12 mouse cellular contexts compared by ENCODE assay signal in genomic region chr7:131644051-131644450, GRCm38 (mm10).
DNase-seq lines count a peak whose midpoint lies in the region; ATAC-seq lines count a peak whose summit lies in the region.
"Had no signal": no experiment of that assay in that cellular context is flagged by ENCODE, and none has a peak within 500 bp of the region (broad histone marks: within the 10 kb centered on the region; RNA-seq: fewer than 3 reads in every experiment).

No protein-coding gene starts in this region.

- H3K4me2 ChIP-seq in heart, embryonic 13.5 days, result peak overlapping the region; percentile 38
- peak overlapping the region; percentile 43 for H3K4me2 ChIP-seq in hindbrain, embryonic 13.5 days
- H3K4me2 ChIP-seq in midbrain, embryonic 15.5 days, result peak overlapping the region; percentile 42
- H3K4me2 ChIP-seq: embryonic facial prominence, embryonic 15.5 days; heart, embryonic 15.5 days had no signal

- H3K9me3 ChIP-seq in heart, embryonic 13.5 days, result no peaks in the 10 kb centered on the region
- H3K9me3 ChIP-seq in embryonic facial prominence, embryonic 10.5 days, result no peaks in the 10 kb centered on the region
- no peaks in the 10 kb centered on the region for H3K9me3 ChIP-seq in hindbrain, embryonic 13.5 days
- no peaks in the 10 kb centered on the region for H3K9me3 ChIP-seq in midbrain, embryonic 15.5 days
- H3K9me3 ChIP-seq: embryonic facial prominence, embryonic 15.5 days; heart, embryonic 15.5 days had no signal

- H3K4me1 ChIP-seq in heart, embryonic 13.5 days, result 0 out of 2 replicates have a peak, but pooled peaks cover 2% of the 10 kb centered on the region
- peaks cover 47% of the 10 kb centered on the region for H3K4me1 ChIP-seq in embryonic facial prominence, embryonic 10.5 days
- peaks cover 22% of the 10 kb centered on the region for H3K4me1 ChIP-seq in hindbrain, embryonic 13.5 days (replicated peaks)
- H3K4me1 ChIP-seq in midbrain, embryonic 15.5 days, result peaks cover 15% of the 10 kb centered on the region
- H3K4me1 ChIP-seq: heart, embryonic 15.5 days had no signal

- WGBS in heart, embryonic 13.5 days, result 3% methylated on average over 16 of the region's 16 CpGs
- under 1% methylated on average over 16 of the region's 16 CpGs for WGBS in embryonic facial prominence, embryonic 10.5 days
- WGBS in hindbrain, embryonic 13.5 days, result under 1% methylated on average over 16 of the region's 16 CpGs
- 1% methylated on average over 16 of the region's 16 CpGs for WGBS in midbrain, embryonic 15.5 days

- H3K27ac ChIP-seq in heart, embryonic 13.5 days (replicated peaks), result no peak overlapping the region
- H3K27ac ChIP-seq in embryonic facial prominence, embryonic 10.5 days (replicated peaks), result no peak overlapping the region
- H3K27ac ChIP-seq in hindbrain, embryonic 13.5 days, result no peak overlapping the region
- no peak overlapping the region for H3K27ac ChIP-seq in midbrain, embryonic 15.5 days
- H3K27ac ChIP-seq: embryonic facial prominence, embryonic 15.5 days; heart, embryonic 15.5 days had no signal

- H3K27me3 ChIP-seq in heart, embryonic 13.5 days (replicated peaks), result peaks cover 79% of the 10 kb centered on the region
- peaks cover 86% of the 10 kb centered on the region for H3K27me3 ChIP-seq in embryonic facial prominence, embryonic 10.5 days (replicated peaks; ENCODE audit: low read depth, poor library complexity, severe bottlenecking)
- H3K27me3 ChIP-seq in hindbrain, embryonic 13.5 days, result peaks cover 79% of the 10 kb centered on the region
- peaks cover 37% of the 10 kb centered on the region for H3K27me3 ChIP-seq in midbrain, embryonic 15.5 days (replicated peaks)
- H3K27me3 ChIP-seq: Patski had no signal

- no peaks in the 10 kb centered on the region for H3K36me3 ChIP-seq in heart, embryonic 13.5 days
- H3K36me3 ChIP-seq in embryonic facial prominence, embryonic 10.5 days (replicated peaks), result no peaks in the 10 kb centered on the region
- no peaks in the 10 kb centered on the region for H3K36me3 ChIP-seq in hindbrain, embryonic 13.5 days
- no peaks in the 10 kb centered on the region for H3K36me3 ChIP-seq in midbrain, embryonic 15.5 days (replicated peaks)
- H3K36me3 ChIP-seq: embryonic facial prominence, embryonic 15.5 days; heart, embryonic 15.5 days had no signal

- ATAC-seq in heart, embryonic 13.5 days (ENCODE audit: extremely low read depth, insufficient number of reproducible peaks, low FRiP score, low TSS enrichment), result no peak
- no peak for ATAC-seq in hindbrain, embryonic 13.5 days (ENCODE audit: low FRiP score)
- ATAC-seq in midbrain, embryonic 15.5 days (replicated peaks), result no peak
- ATAC-seq: Patski had no signal

- H3K4me3 ChIP-seq in heart, embryonic 13.5 days, result peak overlapping the region; percentile 25
- H3K4me3 ChIP-seq in embryonic facial prominence, embryonic 10.5 days, result peak overlapping the region; percentile 42
- H3K4me3 ChIP-seq in hindbrain, embryonic 13.5 days, result peak overlapping the region; percentile 19
- peak overlapping the region; percentile 11 for H3K4me3 ChIP-seq in midbrain, embryonic 15.5 days
- H3K4me3 ChIP-seq: embryonic facial prominence, embryonic 15.5 days; heart, embryonic 15.5 days had no signal

- no peak overlapping the region for H3K9ac ChIP-seq in heart, embryonic 13.5 days
- peak overlapping the region; percentile 24; the same call in 1 of the 2 replicates for H3K9ac ChIP-seq in hindbrain, embryonic 13.5 days
- H3K9ac ChIP-seq in midbrain, embryonic 15.5 days, result 0 out of 2 replicates have a peak overlapping the region, but pooled peaks have one; percentile 4
- H3K9ac ChIP-seq: embryonic facial prominence, embryonic 15.5 days; heart, embryonic 15.5 days had no signal

- no peak for DNase-seq in heart, adult 9 months (ENCODE audit: low spot score in 2 of 2)
- DNase-seq in embryonic facial prominence, embryonic 10.5 days (ENCODE audit: low spot score), result peak; percentile 42
- DNase-seq in adrenal gland, adult (ENCODE audit: inconsistent age in 2 of 2, low spot score in 1 of 2), result no peak
- DNase-seq in cerebellum, postnatal 14 days, result no peak
- no peak for DNase-seq in layer of hippocampus, adult 8-10 months (ENCODE audit: low spot score in 2 of 2)
- DNase-seq: B cell, adult 2 months had no signal
